Mouse (Mus musculus) G1E (cell line): ENCODE data around the gene Yipf4.

Experiments used
- CTCF ChIP-seq: IDR thresholded peaks from 2 replicates; pipeline ENCODE4 v1.5.1; 2012; ENCODE audit warnings: low read depth, low read length, inconsistent platforms, mixed read lengths
- GATA1 ChIP-seq: IDR thresholded peaks from 2 replicates; pipeline ENCODE4 v1.6.1; 2012; ENCODE audit warnings: borderline replicate concordance, low read length, inconsistent platforms, mixed read lengths
- GATA2 ChIP-seq: IDR thresholded peaks from 2 replicates; pipeline ENCODE4 v1.6.1; 2012; ENCODE audit warnings: low read depth, low read length, inconsistent platforms, borderline replicate concordance
- POLR2AphosphoS5 ChIP-seq: IDR thresholded peaks from 2 replicates; pipeline ENCODE4 v1.6.1; 2012; ENCODE audit warnings: low read depth, low read length, inconsistent platforms; ENCODE audit not compliant: insufficient replicate concordance
- TAL1 ChIP-seq: conservative IDR thresholded peaks from 2 replicates; pipeline ENCODE4 v1.6.1; 2012; ENCODE audit warnings: low read depth, low read length, inconsistent platforms, mixed read lengths

GRCm38 (mm10) chr17:74526806-74527653 lies 37.7 kb downstream of the Yipf4 start:
- no peak for TF ChIP-seq CTCF
- no peak for TF ChIP-seq GATA1
- TF ChIP-seq TAL1 = no peak
- TF ChIP-seq POLR2AphosphoS5 = no peak
- TF ChIP-seq GATA2 = no peak
